Mouse (Mus musculus) macrophage (primary cell): ENCODE results near the gene G6pc. TPM values are rescaled to one million over a fixed set of nuclear protein-coding genes. Genes with fewer than 3 reads are reported as not detected.

Source experiments
- polyA plus RNA-seq: library from polyadenylated mRNA; stranded (reverse); fragments of 250-400 nt; gene quantifications from 3 replicates; pipeline ENCODE4 v1.2.4, GENCODE M21; 2018; ENCODE audit warnings: inconsistent platforms

G6pc gene
- polyA plus RNA-seq, 1 experiment from 2014 or later: not detected

Other genes with a start within 250 kb of the G6pc start
- gene Retreg3, start 247.7 kb upstream of the G6pc start, polyA plus RNA-seq: 38.2 to 59.4 TPM (median 44.0 TPM) in 3 replicates
- 10.9 to 24.7 TPM (median 23.0 TPM) in 3 replicates for gene Tubg1, start 247.6 kb upstream of the G6pc start, polyA plus RNA-seq
- gene Tubg2, start 211.7 kb upstream of the G6pc start, polyA plus RNA-seq: 0.13 TPM in 1 of 3 replicates, not detected in the others
- 0.17 to 0.34 TPM (median 0.27 TPM) in 3 replicates for gene Cntnap1, start 197.0 kb upstream of the G6pc start, polyA plus RNA-seq
- gene Plekhh3, start 196.2 kb upstream of the G6pc start, polyA plus RNA-seq: 0.67 to 3.1 TPM (median 2.7 TPM) in 3 replicates
- not detected in 3 replicates for gene Ccr10, start 192.1 kb upstream of the G6pc start, polyA plus RNA-seq
- 19.6 to 40.4 TPM (median 38.1 TPM) in 3 replicates for gene Ezh1, start 141.1 kb upstream of the G6pc start, polyA plus RNA-seq
- 0.36 TPM in 1 of 3 replicates, not detected in the others for gene Ramp2, start 121.5 kb upstream of the G6pc start, polyA plus RNA-seq
- 90.9 to 128 TPM (median 115 TPM) in 3 replicates for gene Vps25, start 113.9 kb upstream of the G6pc start, polyA plus RNA-seq
- not detected in 3 replicates for gene Wnk4, start 107.0 kb upstream of the G6pc start, polyA plus RNA-seq
- gene Cntd1, start 88.5 kb upstream of the G6pc start, polyA plus RNA-seq: 0.17 to 0.29 TPM in 2 of 3 replicates, not detected in the other
- 46.1 to 108 TPM (median 103 TPM) in 3 replicates for gene Coa3, start 88.4 kb upstream of the G6pc start, polyA plus RNA-seq
- gene Becn1, start 65.3 kb upstream of the G6pc start, polyA plus RNA-seq: 89.3 to 112 TPM (median 98.9 TPM) in 3 replicates
- gene Psme3, start 51.3 kb upstream of the G6pc start, polyA plus RNA-seq: 53.0 to 111 TPM (median 98.6 TPM) in 3 replicates
- 0.43 to 1.0 TPM (median 0.67 TPM) in 3 replicates for gene Aoc2, start 42.5 kb upstream of the G6pc start, polyA plus RNA-seq
- not detected in 3 replicates for gene Aoc3, start 37.0 kb upstream of the G6pc start, polyA plus RNA-seq
- gene Aarsd1, start 50.1 kb downstream of the G6pc start, polyA plus RNA-seq: 11.0 to 28.5 TPM (median 12.0 TPM) in 3 replicates
- gene Gm27029, start 57.2 kb downstream of the G6pc start, polyA plus RNA-seq: 0.82 to 2.1 TPM in 2 of 3 replicates, not detected in the other
- gene Rundc1, start 57.5 kb downstream of the G6pc start, polyA plus RNA-seq: 7.5 to 12.0 TPM (median 11.5 TPM) in 3 replicates
- gene Ptges3l, start 57.8 kb downstream of the G6pc start, polyA plus RNA-seq: 1.6 to 5.3 TPM in 2 of 3 replicates, not detected in the other
- 158 to 680 TPM (median 569 TPM) in 3 replicates for gene Rpl27, start 74.7 kb downstream of the G6pc start, polyA plus RNA-seq
- 24.9 to 84.0 TPM (median 72.4 TPM) in 3 replicates for gene Ifi35, start 80.8 kb downstream of the G6pc start, polyA plus RNA-seq
- 4.7 to 7.4 TPM (median 6.7 TPM) in 3 replicates for gene Rnd2, start 97.4 kb downstream of the G6pc start, polyA plus RNA-seq
- 611 to 709 TPM (median 617 TPM) in 3 replicates for gene Vat1, start 98.7 kb downstream of the G6pc start, polyA plus RNA-seq
- 0.61 to 7.7 TPM (median 2.1 TPM) in 3 replicates for gene Brca1, start 184.4 kb downstream of the G6pc start, polyA plus RNA-seq
- gene Nbr1, start 184.6 kb downstream of the G6pc start, polyA plus RNA-seq: 57.2 to 95.2 TPM (median 88.0 TPM) in 3 replicates
- 374 to 580 TPM (median 389 TPM) in 3 replicates for gene Tmem106a, start 214.7 kb downstream of the G6pc start, polyA plus RNA-seq
- gene Gm11634, start 231.7 kb downstream of the G6pc start, polyA plus RNA-seq: not detected in 3 replicates